Mouse (Mus musculus) thymus, adult 2 months (tissue): ENCODE results near the gene Ghdc. TPM values are rescaled to one million over a fixed set of nuclear protein-coding genes. Genes with fewer than 3 reads are reported as not detected.

Experiments used
- DNase-seq: peaks from one replicate; pipeline ENCODE4 v3.0.0; 2021
- H3K27ac ChIP-seq: fragments of 200-500 bp; 2 replicates; pipeline ENCODE4 v1.5.1; 2012; ENCODE audit warnings: low read length, control low read depth; ENCODE audit not compliant: control insufficient read depth, insufficient read depth
- H3K27me3 ChIP-seq: fragments of 200-500 bp; 2 replicates; pipeline ENCODE4 v1.6.1; 2012; ENCODE audit warnings: mild to moderate bottlenecking, low read length, moderate library complexity, mixed read lengths; ENCODE audit not compliant: control insufficient read depth, insufficient read depth
- H3K36me3 ChIP-seq: fragments of 200-500 bp; 2 replicates; pipeline ENCODE4 v1.6.1; 2012; ENCODE audit warnings: mild to moderate bottlenecking, low read length, moderate library complexity; ENCODE audit not compliant: control insufficient read depth, insufficient read depth
- H3K4me1 ChIP-seq: fragments of 200-500 bp; replicated peaks from 2 replicates; pipeline ENCODE4 v1.6.1; 2012; ENCODE audit warnings: low read length; ENCODE audit not compliant: control insufficient read depth, insufficient read depth
- H3K4me3 ChIP-seq: fragments of 200-500 bp; 2 replicates; pipeline ENCODE4 v1.5.1; 2012; ENCODE audit warnings: mild to moderate bottlenecking, low read length, control low read depth, moderate library complexity; ENCODE audit not compliant: control insufficient read depth, insufficient read depth
- CTCF ChIP-seq: fragments of 200-500 bp; IDR thresholded peaks from 2 replicates; pipeline ENCODE4 v1.5.1; 2012; ENCODE audit warnings: mild to moderate bottlenecking, control low read depth, low read length, moderate library complexity, borderline replicate concordance; ENCODE audit not compliant: control insufficient read depth, poor library complexity, insufficient read depth; ENCODE audit errors: extremely low read depth
- POLR2A ChIP-seq: fragments of 200-500 bp; IDR thresholded peaks from 2 replicates; pipeline ENCODE4 v1.6.1; 2012; ENCODE audit warnings: mild to moderate bottlenecking, low read length, control low read depth, moderate library complexity; ENCODE audit not compliant: control insufficient read depth, poor library complexity, insufficient read depth; ENCODE audit errors: extremely low read depth
- WGBS: fragments of 180-500 bp; shearing (Covaris S2); methylation state at CpG from one replicate; pipeline ENCODE4 v1.1.7; 2018; 5-methylcytosine and 5-hydroxymethylcytosine counted together
- polyA plus RNA-seq: library from polyadenylated mRNA; depleted of rRNA; stranded (reverse); fragments of >200 nt; gene quantifications from 2 replicates; pipeline ENCODE4 v1.2.3, GENCODE M21; 2012; rRNA removed

Gene Ghdc
- polyA plus RNA-seq, 1 experiment = 7.9 TPM

- Histone ChIP-seq H3K27me3 (no peaks in the 10 kb centered on the region), H3K4me1 (peaks cover 32% of the 10 kb centered on the region), H3K27ac (no peak overlapping the region), H3K4me3 (no peak overlapping the region), H3K36me3 (peaks cover 39% of the 10 kb centered on the region)
- WGBS = 87% methylated on average over 4 of the region's 4 CpGs
- TF ChIP-seq POLR2A = no peak
- TF ChIP-seq CTCF = no peak
- no peak for DNase-seq
Measured at GRCm38 (mm10) chr11:100718866-100719265, 51.9 kb downstream of the Ghdc start.

DNA sequence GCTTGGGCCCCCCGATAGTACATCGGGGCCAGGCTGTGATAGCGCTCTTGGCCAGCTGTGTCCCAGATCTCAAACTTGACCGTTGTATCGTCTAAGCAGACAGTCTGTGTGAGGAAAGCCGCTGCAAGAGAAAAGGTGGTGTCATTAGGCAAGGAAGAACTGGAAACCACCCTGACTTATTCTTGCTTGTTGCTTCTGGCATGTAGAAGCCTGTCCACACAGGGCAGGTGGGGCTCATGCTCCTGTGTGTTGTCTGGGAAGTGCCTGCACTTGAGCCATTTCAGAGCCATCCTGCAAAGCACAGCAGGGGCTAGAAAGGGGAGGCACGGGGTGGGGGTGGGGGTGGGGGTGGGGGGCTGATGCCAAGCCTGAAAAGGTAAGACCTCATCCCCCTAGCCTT, 52.3 kb downstream of the Ghdc start:
- WGBS = 95% methylated on average over 7 of the region's 7 CpGs
- TF ChIP-seq CTCF = no peak
- no peak for TF ChIP-seq POLR2A
- Histone ChIP-seq H3K27ac (no peak overlapping the region), H3K4me3 (no peak overlapping the region), H3K4me1 (peaks cover 35% of the 10 kb centered on the region), H3K36me3 (peaks cover 39% of the 10 kb centered on the region), H3K27me3 (no peaks in the 10 kb centered on the region)
- DNase-seq = no peak

DNA sequence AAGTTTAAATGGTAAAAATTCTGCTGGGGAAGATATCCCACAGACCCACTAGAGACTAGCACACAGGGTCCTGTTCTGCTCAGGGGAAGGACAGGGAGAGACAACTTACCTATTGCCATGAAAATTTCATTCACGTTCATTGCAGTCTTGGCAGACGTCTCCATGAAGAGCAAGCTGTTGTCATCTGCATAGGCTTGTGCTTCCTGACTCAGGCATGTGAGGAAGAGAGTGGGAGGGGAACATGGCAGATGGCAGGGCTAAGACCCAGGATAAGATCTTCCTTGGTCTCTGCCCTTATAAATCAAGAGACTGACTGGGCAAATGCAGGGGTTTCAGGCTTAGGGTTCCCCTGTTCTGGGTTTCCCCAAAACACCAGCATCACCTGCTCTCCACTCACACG, 54.1 kb downstream of the Ghdc start:
- Histone ChIP-seq H3K27ac (no peak overlapping the region), H3K36me3 (peaks cover 39% of the 10 kb centered on the region), H3K4me1 (peaks cover 38% of the 10 kb centered on the region), H3K27me3 (no peaks in the 10 kb centered on the region), H3K4me3 (no peak overlapping the region)
- 94% methylated on average over 3 of the region's 3 CpGs for WGBS
- no peak for TF ChIP-seq CTCF
- TF ChIP-seq POLR2A = no peak
- no peak for DNase-seq

Other genes with a start within 250 kb of the Ghdc start
- gene Acly, start 243.0 kb downstream of the Ghdc start, polyA plus RNA-seq = 150 and 214 TPM in 2 replicates
- gene Ttc25, start 225.3 kb downstream of the Ghdc start, polyA plus RNA-seq = 0.58 and 1.1 TPM in 2 replicates
- gene Cnp, start 196.1 kb downstream of the Ghdc start, polyA plus RNA-seq = 138 and 153 TPM in 2 replicates
- 64.6 and 68.4 TPM in 2 replicates for gene Nkiras2, start 151.7 kb downstream of the Ghdc start, polyA plus RNA-seq
- gene Dnajc7, start 150.8 kb downstream of the Ghdc start, polyA plus RNA-seq = 99.8 and 110 TPM in 2 replicates
- 0.32 and 0.55 TPM in 2 replicates for gene Zfp385c, start 78.5 kb downstream of the Ghdc start, polyA plus RNA-seq
- gene Dhx58, start 66.7 kb downstream of the Ghdc start, polyA plus RNA-seq = 24.2 and 27.3 TPM in 2 replicates
- gene Kat2a, start 58.5 kb downstream of the Ghdc start, polyA plus RNA-seq = 56.4 and 58.1 TPM in 2 replicates
- gene Hspb9, start 57.1 kb downstream of the Ghdc start, polyA plus RNA-seq = 0.24 and 0.31 TPM in 2 replicates
- gene Rab5c, start 32.7 kb downstream of the Ghdc start, polyA plus RNA-seq = 290 and 304 TPM in 2 replicates
- gene Kcnh4, start 11.0 kb downstream of the Ghdc start, polyA plus RNA-seq = 1.1 and 1.2 TPM in 2 replicates
- 0.57 TPM in 1 of 2 replicates, not detected in the other for gene Hcrt, start 8.0 kb downstream of the Ghdc start, polyA plus RNA-seq
- gene Stat5b, start 79.8 kb upstream of the Ghdc start, polyA plus RNA-seq = 178 and 204 TPM in 2 replicates
- gene Stat5a, start 88.4 kb upstream of the Ghdc start, polyA plus RNA-seq = 136 and 161 TPM in 2 replicates
- 140 and 147 TPM in 2 replicates for gene Stat3, start 168.6 kb upstream of the Ghdc start, polyA plus RNA-seq
- 18.9 and 22.4 TPM in 2 replicates for gene Cavin1, start 199.9 kb upstream of the Ghdc start, polyA plus RNA-seq
- 35.9 and 39.7 TPM in 2 replicates for gene Atp6v0a1, start 238.5 kb upstream of the Ghdc start, polyA plus RNA-seq